Mouse (Mus musculus): ENCODE results near the gene Map3k21.

Map3k21 gene

DNA sequence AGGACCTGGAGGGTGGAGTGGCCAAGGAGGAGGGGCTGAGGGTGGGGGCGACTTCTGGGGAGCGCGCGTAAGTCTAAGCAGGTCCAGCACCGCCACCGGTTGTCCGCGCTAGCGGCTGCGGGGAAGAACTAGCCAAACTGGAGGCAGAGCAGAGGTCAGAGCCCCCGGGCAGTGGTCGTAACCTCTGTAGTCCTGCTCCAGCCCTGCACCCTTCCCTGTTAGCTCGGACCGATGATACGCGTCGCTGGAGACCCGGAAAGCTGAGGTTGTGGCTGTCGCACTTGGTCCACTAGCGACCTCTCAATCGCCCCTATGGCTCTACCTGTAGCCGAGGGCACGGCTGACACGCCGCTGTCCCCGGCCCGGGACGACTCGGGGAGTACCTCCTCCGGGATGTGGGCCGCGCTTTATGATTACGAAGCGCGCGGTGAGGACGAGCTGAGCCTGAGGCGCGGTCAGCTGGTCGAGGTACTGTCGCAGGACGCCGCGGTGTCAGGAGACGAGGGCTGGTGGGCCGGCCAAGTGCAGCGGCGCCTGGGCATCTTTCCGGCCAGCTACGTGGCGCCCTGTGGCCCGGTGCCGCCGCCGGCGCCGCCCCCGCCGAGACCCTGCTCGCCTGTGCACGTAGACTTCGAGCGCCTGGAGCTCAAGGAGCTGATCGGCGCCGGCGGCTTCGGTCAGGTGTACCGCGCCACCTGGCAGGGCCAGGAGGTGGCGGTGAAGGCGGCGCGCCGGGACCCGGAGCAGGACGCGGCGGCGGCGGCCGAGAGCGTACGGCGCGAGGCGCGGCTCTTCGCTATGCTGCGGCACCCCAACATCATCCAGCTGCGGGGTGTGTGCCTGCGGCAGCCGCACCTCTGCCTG is at the start of gene Map3k21:
TSS of gene Map3k21 (plus strand) at position 86 of the 864 bp plus-strand sequence.
- peak in 1 of 2 experiments; percentile 73 for DNase-seq

GRCm38 (mm10) chr8:125866125-125866524 is 44.1 kb upstream of the Map3k21 start:
- DNase-seq = no peak

GRCm38 (mm10) chr8:125868552-125868951 is 41.7 kb upstream of the Map3k21 start:
- DNase-seq = no peak

- DNase-seq = no peak
These were observed 40.5 kb upstream of the Map3k21 start for GRCm38 (mm10) chr8:125869739-125870138.

GRCm38 (mm10) chr8:125870179-125870702 is 40.0 kb upstream of the Map3k21 start:
- DNase-seq = no peak

DNA sequence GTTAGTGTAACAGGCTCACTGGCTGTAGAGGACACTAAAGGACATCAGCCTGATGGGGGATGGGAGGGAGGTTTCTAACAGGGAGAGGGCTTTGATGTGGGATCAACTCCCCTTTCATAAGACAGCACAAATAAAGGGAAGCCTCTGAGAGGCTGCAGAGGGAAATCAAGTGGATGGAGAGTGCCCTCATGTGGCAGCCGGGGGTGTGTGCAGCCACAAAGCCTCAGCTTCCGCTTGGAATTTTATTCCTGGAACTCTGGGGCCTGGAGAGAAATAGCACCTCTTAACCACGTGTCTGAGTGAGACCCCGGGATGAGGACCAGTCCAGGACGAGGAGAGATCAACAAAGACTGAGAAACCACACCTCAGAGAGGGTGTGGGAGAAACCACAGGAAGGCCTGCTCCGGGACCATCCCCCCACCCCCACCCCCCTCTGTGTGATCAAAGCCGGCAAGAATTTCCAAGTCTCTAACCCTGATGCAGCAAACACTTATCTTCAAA is 39.4 kb upstream of the Map3k21 start:
- peak; percentile 61 to 73 for DNase-seq

DNA sequence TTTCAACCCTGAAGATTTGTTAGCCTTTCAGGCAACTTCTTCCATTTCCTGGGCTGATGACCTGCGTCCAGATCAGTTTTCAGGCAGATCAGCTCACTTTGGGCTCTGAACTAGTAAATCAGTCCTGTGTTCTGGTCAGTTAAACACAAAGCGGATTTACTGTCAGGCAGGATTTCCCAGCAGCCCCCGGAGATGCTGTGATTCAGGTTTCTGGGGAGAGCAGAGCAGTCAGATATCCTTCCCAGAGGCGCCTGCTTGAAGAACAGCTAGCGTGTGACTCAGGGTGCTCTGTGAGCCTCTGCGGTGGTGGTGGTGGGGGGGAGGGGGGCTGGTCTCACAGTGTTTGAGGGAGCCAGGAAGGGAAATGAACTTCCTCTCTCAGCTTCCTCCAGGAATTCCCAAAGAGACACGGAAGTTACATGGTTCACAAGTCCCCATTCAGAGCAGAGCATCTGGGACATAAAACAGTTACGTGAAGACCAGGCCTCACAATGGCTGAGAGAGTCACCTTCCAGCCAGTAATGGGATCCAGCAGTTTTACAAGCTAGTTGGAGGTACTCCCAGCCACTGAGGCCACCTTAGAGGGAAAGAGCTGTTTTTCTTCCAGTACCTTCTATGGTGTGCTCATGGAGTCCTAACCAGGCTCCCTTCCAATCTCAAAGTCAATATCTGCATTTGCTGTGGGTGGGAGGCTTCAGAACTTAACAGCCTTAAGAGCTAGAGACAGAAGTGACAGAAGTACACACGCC is 37.6 kb upstream of the Map3k21 start:
- no peak for DNase-seq

DNA sequence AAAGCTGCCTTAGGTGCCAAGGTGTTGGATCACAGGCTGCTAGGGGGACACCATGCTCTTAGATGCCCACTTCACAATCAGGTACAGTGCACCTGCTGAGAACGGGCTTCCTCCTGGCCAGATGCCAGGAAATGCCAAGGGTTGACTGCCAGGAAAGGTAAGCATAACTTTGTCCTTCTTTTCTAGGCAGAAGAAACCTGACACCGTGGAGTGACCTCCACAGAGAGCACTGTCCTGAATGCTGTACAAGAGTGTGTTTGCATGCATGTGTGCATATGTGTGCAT is 37.1 kb upstream of the Map3k21 start:
- DNase-seq = peak in 1 of 2 experiments; percentile 40

DNA sequence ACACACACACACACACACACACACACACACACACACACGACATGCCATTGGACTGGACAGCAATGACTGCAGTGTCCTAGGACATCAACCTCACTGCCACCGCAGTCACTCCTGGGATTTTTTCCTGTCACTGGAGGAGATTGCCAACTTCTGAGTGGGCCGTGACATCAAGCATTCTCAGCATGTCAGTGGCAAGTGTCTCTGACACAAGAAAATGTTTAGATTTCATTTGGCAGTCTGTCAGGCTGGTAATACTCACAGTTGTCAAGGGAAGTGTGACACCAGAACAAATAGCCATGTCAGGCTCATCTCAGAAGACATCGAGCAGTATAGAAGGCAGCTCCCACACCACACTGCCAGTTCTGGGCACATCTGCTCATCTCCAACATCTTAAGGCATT is 29.8 kb upstream of the Map3k21 start:
- DNase-seq = no peak

GRCm38 (mm10) chr8:125887549-125887948 is 22.7 kb upstream of the Map3k21 start:
- peak; percentile 13 to 57 for DNase-seq

GRCm38 (mm10) chr8:125889920-125890319 is 20.3 kb upstream of the Map3k21 start:
- no peak for DNase-seq

DNA sequence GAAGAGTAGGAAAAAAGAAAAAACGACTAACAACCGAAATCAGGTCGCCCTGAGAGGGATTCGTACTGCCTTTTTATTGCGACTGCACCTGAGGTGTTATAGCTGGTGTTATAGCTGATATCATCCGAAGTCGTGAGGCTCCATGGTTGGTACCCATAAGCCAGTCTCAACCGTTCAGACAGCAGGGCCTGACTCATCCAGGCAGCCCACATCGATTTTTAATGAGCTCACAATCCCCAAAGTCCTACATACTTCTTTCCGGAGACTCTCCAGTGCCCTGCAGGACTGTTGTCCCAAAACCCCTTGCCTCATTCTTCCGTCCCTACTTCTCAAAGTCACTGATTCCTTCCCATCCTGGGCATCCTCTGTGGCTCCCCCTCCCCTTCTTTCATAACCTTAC is 12.9 kb upstream of the Map3k21 start:
- no peak for DNase-seq

- DNase-seq = peak in 1 of 2 experiments; percentile 40
These were observed 12.1 kb upstream of the Map3k21 start, which contains the start of gene Pcnx2 for GRCm38 (mm10) chr8:125897868-125898788. Gene Pcnx2, minus strand, starts transcription at chr8:125898317.

DNA sequence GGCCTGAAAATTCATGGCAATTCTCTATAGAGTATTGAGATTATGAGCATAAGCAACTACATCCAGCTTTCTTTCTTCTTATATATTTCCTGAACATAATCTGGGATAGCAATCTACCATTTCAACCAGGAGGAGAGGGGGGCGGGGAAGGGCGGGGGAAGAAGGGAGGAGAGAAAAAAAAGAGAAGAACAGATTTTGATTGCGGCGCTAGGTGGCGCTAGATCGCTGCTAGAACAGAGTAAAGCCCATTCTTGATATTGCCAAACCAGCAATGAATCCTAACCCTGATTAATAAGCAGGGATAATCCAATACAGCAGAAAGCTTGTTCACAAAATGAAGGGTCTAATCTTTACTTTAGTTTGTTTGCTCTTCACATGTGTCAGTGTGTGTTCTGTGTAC is 11.4 kb upstream of the Map3k21 start:
- peak; percentile 57 to 73 for DNase-seq

DNA sequence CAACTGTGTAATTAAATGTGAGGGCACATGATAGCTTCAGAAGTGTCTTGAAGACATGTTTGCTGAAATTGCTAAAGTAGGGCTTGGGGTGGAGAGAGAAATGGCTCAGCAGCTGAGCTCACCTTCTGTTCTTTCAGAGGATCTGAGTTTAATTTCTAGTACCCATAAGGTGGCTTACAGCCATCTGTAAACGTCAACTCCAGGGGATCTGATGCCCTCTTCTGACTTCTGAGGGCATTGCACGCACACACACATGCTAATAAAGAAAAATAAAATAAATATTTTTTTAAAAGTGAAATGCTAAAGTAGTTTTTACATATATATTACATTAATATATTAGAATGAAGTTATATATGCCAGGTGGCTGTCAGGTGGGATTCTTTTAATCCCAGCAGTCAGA is 9.1 kb upstream of the Map3k21 start:
- DNase-seq = no peak

- DNase-seq = peak in 1 of 2 experiments; percentile 21
These were observed 7.7 kb upstream of the Map3k21 start for GRCm38 (mm10) chr8:125902521-125902920.

- DNase-seq = no peak
These were observed 4.9 kb upstream of the Map3k21 start for GRCm38 (mm10) chr8:125905341-125905740.

DNA sequence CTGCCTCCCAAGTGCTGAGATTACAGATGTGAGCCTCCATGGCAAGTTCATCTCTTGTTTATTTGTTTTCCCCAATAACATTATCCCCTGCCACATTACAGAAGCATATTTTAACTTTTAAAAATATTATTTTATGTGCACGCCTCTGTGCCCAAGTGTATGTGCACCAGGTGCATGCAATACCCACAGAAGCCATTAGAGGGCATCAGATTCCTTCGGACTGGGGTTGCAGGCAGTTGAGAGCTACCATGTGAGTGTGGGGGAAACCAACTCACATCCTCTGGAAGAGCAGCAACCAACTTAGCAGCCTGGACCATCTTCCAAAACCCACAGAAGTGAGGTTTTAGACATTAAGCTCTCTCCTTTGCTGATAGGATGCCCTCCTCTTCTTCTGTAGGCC is 2.9 kb upstream of the Map3k21 start:
- peak in 1 of 2 experiments; percentile 26 for DNase-seq

- DNase-seq = peak; percentile 90 to 97
These were observed 437 bp upstream of the Map3k21 start for GRCm38 (mm10) chr8:125909661-125910364.

GRCm38 (mm10) chr8:125911229-125911580 is 955 bp downstream of the Map3k21 start:
- DNase-seq = peak in 1 of 2 experiments; percentile 69

- DNase-seq = no peak
These were observed 3.0 kb downstream of the Map3k21 start for GRCm38 (mm10) chr8:125913206-125913605.

GRCm38 (mm10) chr8:125914386-125914785 is 4.1 kb downstream of the Map3k21 start:
- DNase-seq = no peak
